Comparison of ENCODE assay signal across 16 mouse cellular contexts in the genomic region with DNA sequence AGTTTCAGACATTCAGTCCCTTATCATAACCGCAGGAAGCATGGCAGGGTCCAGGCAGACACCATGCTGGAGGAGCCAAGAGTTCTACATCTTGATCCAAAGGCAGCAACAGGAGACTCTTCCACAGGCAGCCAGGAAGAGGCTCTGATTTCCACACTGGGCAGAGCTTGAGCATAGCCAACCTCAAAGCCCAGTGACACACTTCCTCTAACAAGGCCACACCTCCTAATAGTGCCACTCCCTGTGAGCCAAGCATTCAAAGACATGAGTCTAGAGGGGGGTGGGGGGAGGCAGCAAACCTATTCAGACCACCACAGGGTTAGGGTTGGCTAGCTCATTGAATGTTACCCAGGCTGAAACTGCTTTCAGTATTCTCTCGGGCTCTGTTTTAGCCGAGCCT.
"Had no signal": no experiment of that assay in that cellular context is flagged by ENCODE, and none has a peak within 500 bp of the region (broad histone marks: within the 10 kb centered on the region; RNA-seq: fewer than 3 reads in every experiment).

No protein-coding gene starts in this region.

- H3K4me1 ChIP-seq: limb, embryonic 12.5 days; midbrain, embryonic 13.5 days; neural tube, embryonic 15.5 days had no signal

- H3K4me3 ChIP-seq: layer of hippocampus, adult 2 months; limb, embryonic 12.5 days; lung, embryonic 15.5 days; midbrain, embryonic 13.5 days; myocyte; neural tube, embryonic 15.5 days; stomach, embryonic 15.5 days had no signal

- H3K27ac ChIP-seq: kidney, postnatal 0 days; layer of hippocampus, adult 2 months; limb, embryonic 12.5 days; lung, embryonic 15.5 days; macrophage; midbrain, embryonic 13.5 days; neural tube, embryonic 15.5 days; stomach, embryonic 15.5 days had no signal

- ATAC-seq: intestine, postnatal 0 days; midbrain, embryonic 13.5 days had no signal

- H3K36me3 ChIP-seq: limb, embryonic 12.5 days; lung, embryonic 15.5 days; midbrain, embryonic 13.5 days; neural tube, embryonic 15.5 days; stomach, embryonic 15.5 days had no signal

- DNase-seq: kidney, adult 8-10 months; kidney, postnatal 36 days; lung, postnatal 14 days; retina, postnatal 1 day; thymus, adult 2 months; thymus, postnatal 25 days had no signal

- H3K4me2 ChIP-seq: limb, embryonic 12.5 days; lung, embryonic 15.5 days; midbrain, embryonic 13.5 days; neural tube, embryonic 15.5 days; stomach, embryonic 15.5 days had no signal

- H3K9me3 ChIP-seq: limb, embryonic 12.5 days; lung, embryonic 15.5 days; midbrain, embryonic 13.5 days; neural tube, embryonic 15.5 days; stomach, embryonic 15.5 days had no signal

- H3K9ac ChIP-seq: limb, embryonic 12.5 days; lung, embryonic 15.5 days; midbrain, embryonic 13.5 days; neural tube, embryonic 15.5 days; stomach, embryonic 15.5 days had no signal

- H3K27me3 ChIP-seq: limb, embryonic 12.5 days; lung, embryonic 15.5 days; midbrain, embryonic 13.5 days; neural tube, embryonic 15.5 days; stomach, embryonic 15.5 days had no signal
